Mouse (Mus musculus) C2C12 (cell line): ENCODE measurements around the gene Zfp462.

Source experiments
- CEBPB ChIP-seq: IDR thresholded peaks from one replicate; pipeline ENCODE4 v1.6.1; 2011; ENCODE audit warnings: low read depth, mild to moderate bottlenecking, control low read depth, moderate library complexity
- CTCF ChIP-seq: IDR thresholded peaks from one replicate; pipeline ENCODE4 v1.5.1; 2011; ENCODE audit not compliant: control insufficient read depth, insufficient read depth, insufficient read length

DNA sequence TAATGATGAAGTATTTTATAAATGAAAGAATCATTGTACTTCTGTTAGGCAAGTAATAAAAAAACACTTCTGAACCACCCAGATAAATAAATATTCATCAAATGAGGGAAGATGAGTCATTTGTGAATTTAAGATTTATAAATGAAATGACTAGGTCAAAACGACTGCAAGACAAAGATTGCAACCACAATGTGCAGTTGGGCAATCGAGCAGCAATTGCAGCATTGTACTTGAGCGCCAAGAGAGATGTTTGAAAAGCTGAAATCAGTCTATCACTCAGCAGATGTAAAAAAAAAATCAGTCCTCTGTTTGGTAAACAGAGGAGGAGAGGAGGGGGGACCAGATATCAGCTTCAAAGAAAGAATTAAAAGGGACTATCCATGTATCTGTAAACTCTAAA lies 34.5 kb upstream of the Zfp462 start:
- no peak for TF ChIP-seq CTCF
- TF ChIP-seq CEBPB = peak; percentile 75
